Mouse (Mus musculus) neural tube, embryonic 13.5 days (tissue): ENCODE measurements around the gene Meis1. TPM values are rescaled to one million over a fixed set of nuclear protein-coding genes. Genes with fewer than 3 reads are reported as not detected.

Experiments used
- ATAC-seq: fragments of 200-750 bp; cut with Nextera tagmentation; 2 replicates; pipeline ENCODE4 v1.8.0; 2017; ENCODE audit warnings: low read depth, mild to moderate bottlenecking, moderate TSS enrichment, moderate library complexity
- H3K27ac ChIP-seq: fragments of 300-500 bp; sonication (generic); replicated peaks from 2 replicates; pipeline ENCODE4 v1.5.1; 2015; ENCODE audit warnings: moderate library complexity, mild to moderate bottlenecking, inconsistent platforms
- H3K27me3 ChIP-seq: fragments of 300-500 bp; sonication (generic); 2 replicates; pipeline ENCODE4 v1.6.1; 2015; ENCODE audit warnings: mild to moderate bottlenecking, inconsistent platforms
- H3K36me3 ChIP-seq: fragments of 300-500 bp; sonication (generic); 2 replicates; pipeline ENCODE4 v1.6.1; 2015; ENCODE audit warnings: mild to moderate bottlenecking, inconsistent platforms
- H3K4me1 ChIP-seq: fragments of 300-500 bp; sonication (generic); replicated peaks from 2 replicates; pipeline ENCODE4 v1.6.1; 2015; ENCODE audit warnings: inconsistent platforms
- H3K4me2 ChIP-seq: fragments of 300-500 bp; sonication (generic); 2 replicates; pipeline ENCODE4 v1.6.1; 2015; ENCODE audit warnings: inconsistent platforms, mild to moderate bottlenecking, moderate library complexity
- H3K4me3 ChIP-seq: fragments of 300-500 bp; sonication (generic); 2 replicates; pipeline ENCODE4 v1.5.1; 2015; ENCODE audit warnings: mild to moderate bottlenecking, inconsistent platforms
- H3K9ac ChIP-seq: fragments of 300-500 bp; sonication (generic); 2 replicates; pipeline ENCODE4 v1.6.1; 2015; ENCODE audit warnings: moderate library complexity, mild to moderate bottlenecking, inconsistent platforms
- H3K9me3 ChIP-seq: fragments of 300-500 bp; sonication (generic); 2 replicates; pipeline ENCODE4 v1.6.1; 2016; ENCODE audit warnings: inconsistent platforms
- WGBS: fragments of 180-500 bp; shearing (Covaris S2); methylation state at CpG from one replicate; pipeline ENCODE4 v1.1.7; 2015; 5-methylcytosine and 5-hydroxymethylcytosine counted together
- polyA plus RNA-seq: library from polyadenylated mRNA; unstranded; fragments of >200 nt; fragmentation: Nextera tagmentation; extraction: Ambion mirVana; gene quantifications from 2 replicates; pipeline ENCODE4 v1.2.1, GENCODE M21; 2015

Meis1 gene
- polyA plus RNA-seq, 1 experiment from 2014 or later = 159 TPM

DNA sequence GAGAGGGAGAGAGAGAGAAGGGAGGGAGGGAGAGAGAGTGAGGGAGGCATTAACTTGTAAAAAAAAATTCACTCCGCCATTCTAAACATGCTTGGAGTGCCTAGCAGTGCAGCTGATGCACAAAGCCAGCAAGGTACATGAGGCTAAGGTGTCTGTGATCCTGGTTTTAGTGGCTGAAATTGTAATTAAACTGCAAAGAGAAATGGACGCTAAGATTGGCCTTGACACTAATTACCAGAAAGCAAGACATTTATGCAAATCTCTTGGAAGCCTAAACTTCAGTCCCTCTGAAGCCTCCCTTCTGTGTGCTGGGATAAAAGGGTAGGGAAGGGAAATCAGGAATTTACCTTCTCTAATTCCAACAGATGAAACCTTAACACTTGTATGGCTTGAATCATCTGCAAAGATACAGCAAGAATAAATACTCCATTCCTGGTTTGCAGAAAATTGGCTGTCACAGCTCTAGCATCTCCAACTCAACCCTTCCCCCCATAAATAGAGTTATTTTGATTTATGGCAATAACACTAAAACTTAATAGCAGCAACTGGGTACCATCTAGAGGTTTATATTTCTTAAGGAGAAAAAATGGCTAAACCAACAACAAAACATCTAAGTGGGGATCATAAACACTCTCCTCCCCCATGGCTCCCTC, 6.2 kb downstream of the Meis1 start:
- 11% methylated on average over 2 of the region's 2 CpGs for WGBS

DNA sequence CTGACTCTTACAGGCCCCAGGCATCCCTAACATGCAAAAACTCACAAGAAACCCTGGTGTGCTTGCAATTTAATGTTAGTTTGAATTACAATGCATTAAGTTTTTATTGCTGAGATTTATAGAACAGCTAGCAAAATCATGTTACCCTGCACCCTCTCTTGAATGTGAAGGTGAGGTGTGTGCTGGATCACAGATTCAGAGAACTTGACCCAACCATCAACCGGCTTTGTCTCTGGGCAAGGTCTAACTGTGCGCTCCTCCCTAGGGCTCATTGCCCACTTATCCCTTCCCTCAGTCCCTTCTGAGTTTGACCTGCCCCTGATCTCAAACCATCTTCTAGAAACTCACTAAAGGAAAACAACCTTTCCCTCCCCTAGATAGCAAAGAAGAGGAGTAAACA, 6.8 kb downstream of the Meis1 start:
- 10% methylated on average over 2 of the region's 2 CpGs for WGBS
- Histone ChIP-seq H3K4me1 (peaks cover 86% of the 10 kb centered on the region), H3K9me3 (no peaks in the 10 kb centered on the region), H3K36me3 (peaks cover 14% of the 10 kb centered on the region; the same call in 1 of the 2 replicates), H3K4me2 (peak overlapping the region; percentile 92), H3K27me3 (no peaks in the 10 kb centered on the region), H3K9ac (peak overlapping the region; percentile 100), H3K27ac (peak overlapping the region; percentile 100), H3K4me3 (peak overlapping the region; percentile 77)
- ATAC-seq = no peak

More for the DNA sequence above, 6.2 kb downstream of the Meis1 start:
- H3K9me3 ChIP-seq = no peaks in the 10 kb centered on the region
- H3K27me3 ChIP-seq = no peaks in the 10 kb centered on the region
- peak overlapping the region; percentile 77 for H3K4me3 ChIP-seq
- peaks cover 80% of the 10 kb centered on the region for H3K4me1 ChIP-seq
- H3K4me2 ChIP-seq = peak overlapping the region; percentile 92
- peak overlapping the region; percentile 100 for H3K9ac ChIP-seq
- peak overlapping the region; percentile 100 for H3K27ac ChIP-seq
- ATAC-seq = no peak
- H3K36me3 ChIP-seq = peaks cover 11% of the 10 kb centered on the region; the same call in 1 of the 2 replicates

DNA sequence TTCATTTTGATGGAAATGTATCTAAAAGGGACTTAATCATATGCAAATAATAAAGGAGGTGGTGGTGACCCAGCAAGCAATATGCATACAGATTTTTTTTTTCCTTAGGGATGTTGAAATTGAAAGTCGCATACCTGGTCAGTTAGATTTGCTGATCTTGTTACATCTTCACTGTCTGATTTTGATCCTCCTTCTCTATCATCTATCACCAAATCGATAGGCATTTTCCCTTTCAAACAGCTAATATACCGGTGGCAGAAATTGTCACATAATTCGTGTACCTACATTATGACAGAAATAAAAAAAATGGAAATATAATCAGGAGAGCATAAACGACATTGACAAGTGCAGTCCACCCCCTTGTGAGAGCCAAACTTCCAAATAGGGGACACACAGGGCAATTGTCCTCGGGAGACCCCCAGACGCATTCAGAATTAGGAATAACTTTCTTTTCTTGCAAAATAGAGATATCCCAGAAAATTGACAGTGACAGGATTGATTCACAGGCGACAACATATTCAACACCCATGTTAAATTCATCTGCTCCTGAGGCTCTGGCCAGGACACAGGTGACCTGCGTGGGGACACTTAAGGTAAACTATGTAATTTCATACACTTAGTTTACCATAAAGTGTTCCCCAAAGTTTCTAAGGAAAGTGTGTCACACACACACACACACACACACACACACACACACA, 7.5 kb downstream of the Meis1 start:
- H3K9me3 ChIP-seq = no peaks in the 10 kb centered on the region
- no peaks in the 10 kb centered on the region for H3K27me3 ChIP-seq
- H3K36me3 ChIP-seq = peaks cover 14% of the 10 kb centered on the region; the same call in 1 of the 2 replicates
- peaks cover 88% of the 10 kb centered on the region for H3K4me1 ChIP-seq
- peak overlapping the region; percentile 100 for H3K27ac ChIP-seq
- no peak for ATAC-seq
- H3K4me3 ChIP-seq = peak overlapping the region; percentile 77
- H3K4me2 ChIP-seq = peak overlapping the region; percentile 92
- 26% methylated on average over 9 of the region's 9 CpGs for WGBS
- H3K9ac ChIP-seq = peak overlapping the region; percentile 100

DNA sequence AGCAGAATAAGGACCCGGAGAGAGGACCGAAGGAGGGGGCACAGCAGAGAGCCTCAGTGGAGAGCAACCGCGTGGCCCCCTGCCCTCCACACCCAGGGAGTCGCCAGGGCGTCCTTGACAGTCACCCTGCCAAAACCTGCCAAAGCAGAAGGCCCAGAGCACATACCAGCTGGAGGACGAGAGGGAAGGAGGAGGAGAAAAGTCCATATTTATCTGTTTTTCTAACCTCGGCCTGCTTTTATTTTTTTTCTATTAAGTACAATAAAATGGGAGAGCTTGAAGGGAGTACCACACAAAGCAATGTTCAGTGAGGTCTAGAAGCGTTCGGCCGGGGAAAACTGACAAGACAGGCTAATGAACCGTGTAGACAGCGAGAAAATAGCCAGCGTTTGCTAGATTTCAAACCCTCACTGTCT, 8.4 kb downstream of the Meis1 start:
- ATAC-seq = no peak
- H3K9ac ChIP-seq = peak overlapping the region; percentile 100
- peaks cover 88% of the 10 kb centered on the region for H3K4me1 ChIP-seq
- peak overlapping the region; percentile 92 for H3K4me2 ChIP-seq
- H3K36me3 ChIP-seq = peaks cover 14% of the 10 kb centered on the region; the same call in 1 of the 2 replicates
- H3K27me3 ChIP-seq = no peaks in the 10 kb centered on the region
- 8% methylated on average over 14 of the region's 14 CpGs for WGBS
- H3K4me3 ChIP-seq = peak overlapping the region; percentile 77
- no peaks in the 10 kb centered on the region for H3K9me3 ChIP-seq
- H3K27ac ChIP-seq = peak overlapping the region; percentile 100

DNA sequence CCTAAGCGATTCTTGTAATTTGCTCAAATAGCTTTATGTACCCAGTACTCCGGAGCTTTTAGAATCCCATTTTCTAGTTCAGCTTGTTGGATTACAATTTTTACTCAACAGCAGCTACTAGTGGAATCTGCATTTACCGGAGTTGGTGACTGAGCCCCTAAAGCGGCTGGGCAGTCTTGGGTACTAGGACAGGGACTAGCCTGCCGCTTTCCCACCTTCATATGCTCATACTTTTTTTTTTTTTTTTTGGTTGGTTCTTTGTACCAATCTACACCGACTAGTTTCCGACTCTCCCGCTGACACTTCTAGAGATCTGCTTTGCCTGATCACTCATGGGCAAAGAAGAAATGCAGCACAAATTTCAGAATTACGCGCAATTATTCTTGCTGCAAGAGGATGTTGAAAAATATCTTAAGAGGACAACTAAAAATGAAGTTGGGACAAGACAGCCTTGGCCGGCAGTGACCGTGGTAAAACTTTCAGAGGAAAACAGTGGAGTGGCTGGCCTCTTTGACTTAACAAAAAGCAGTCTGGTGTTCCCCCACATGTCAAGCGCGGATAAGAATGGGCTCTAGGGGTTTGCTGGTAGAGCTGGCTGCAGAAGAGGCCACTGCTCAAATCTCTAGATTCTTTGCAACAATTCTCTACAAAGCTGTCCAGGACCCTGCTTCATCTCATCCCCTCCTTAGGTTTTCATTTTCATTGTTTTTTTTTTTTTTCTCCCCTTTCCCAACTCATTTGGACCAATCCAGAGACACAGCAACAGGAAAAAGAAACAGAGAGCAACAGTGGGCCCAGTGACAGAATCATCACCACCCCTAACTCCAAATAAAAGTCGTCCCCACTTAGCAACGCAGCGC, 9.0 kb downstream of the Meis1 start:
- H3K9me3 ChIP-seq = no peaks in the 10 kb centered on the region
- H3K9ac ChIP-seq = peak overlapping the region; percentile 100
- ATAC-seq = no peak
- 17% methylated on average over 17 of the region's 17 CpGs for WGBS
- peak overlapping the region; percentile 92 for H3K4me2 ChIP-seq
- H3K4me3 ChIP-seq = peak overlapping the region; percentile 77
- H3K27ac ChIP-seq = peak overlapping the region; percentile 100
- peaks cover 88% of the 10 kb centered on the region for H3K4me1 ChIP-seq
- peaks cover 12% of the 10 kb centered on the region; the same call in 1 of the 2 replicates for H3K36me3 ChIP-seq
- no peaks in the 10 kb centered on the region for H3K27me3 ChIP-seq

DNA sequence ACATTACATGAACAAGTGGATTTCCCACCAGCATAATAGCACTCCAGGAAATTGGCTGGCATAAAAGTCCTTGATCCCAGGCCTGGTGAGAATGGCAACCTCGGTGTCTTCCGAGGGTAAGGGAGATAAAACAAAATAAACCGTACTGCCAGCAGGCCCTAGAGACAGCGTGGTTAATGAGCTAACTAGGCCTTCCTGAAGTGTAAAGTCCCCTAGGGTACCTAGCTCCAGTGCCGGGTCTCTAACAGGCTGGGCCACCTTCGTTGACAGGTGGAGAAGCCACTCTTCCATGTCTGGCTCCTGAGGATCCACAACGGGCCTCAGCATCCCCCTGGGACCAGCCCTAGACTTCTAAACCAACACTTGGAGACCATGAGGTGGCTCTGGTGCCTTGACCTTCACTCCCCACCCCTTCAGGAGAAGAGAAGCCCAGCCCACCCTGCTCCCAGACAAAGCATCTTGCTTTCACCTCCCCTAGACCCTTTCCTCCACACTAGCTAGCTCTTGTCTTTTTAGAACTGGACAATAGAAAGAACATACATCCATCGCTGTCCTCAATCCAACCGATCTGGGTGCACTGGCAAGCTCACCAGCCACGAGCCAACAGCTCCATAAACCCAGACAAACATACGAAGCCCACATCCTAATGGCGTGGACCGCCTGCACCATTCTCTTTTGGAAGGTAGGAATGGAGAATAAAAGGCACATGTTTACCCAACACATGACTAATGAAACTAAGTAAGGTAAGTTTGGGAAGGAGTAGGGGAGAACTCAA, 10.0 kb downstream of the Meis1 start:
- Histone ChIP-seq H3K4me3 (peak overlapping the region; percentile 77), H3K9me3 (no peaks in the 10 kb centered on the region), H3K36me3 (peaks cover 8% of the 10 kb centered on the region; the same call in 1 of the 2 replicates), H3K27me3 (no peaks in the 10 kb centered on the region), H3K4me2 (peak overlapping the region; percentile 92), H3K4me1 (peaks cover 78% of the 10 kb centered on the region), H3K9ac (peak overlapping the region; percentile 100), H3K27ac (peak overlapping the region; percentile 100)
- no peak for ATAC-seq
- WGBS = 13% methylated on average over 13 of the region's 13 CpGs

DNA sequence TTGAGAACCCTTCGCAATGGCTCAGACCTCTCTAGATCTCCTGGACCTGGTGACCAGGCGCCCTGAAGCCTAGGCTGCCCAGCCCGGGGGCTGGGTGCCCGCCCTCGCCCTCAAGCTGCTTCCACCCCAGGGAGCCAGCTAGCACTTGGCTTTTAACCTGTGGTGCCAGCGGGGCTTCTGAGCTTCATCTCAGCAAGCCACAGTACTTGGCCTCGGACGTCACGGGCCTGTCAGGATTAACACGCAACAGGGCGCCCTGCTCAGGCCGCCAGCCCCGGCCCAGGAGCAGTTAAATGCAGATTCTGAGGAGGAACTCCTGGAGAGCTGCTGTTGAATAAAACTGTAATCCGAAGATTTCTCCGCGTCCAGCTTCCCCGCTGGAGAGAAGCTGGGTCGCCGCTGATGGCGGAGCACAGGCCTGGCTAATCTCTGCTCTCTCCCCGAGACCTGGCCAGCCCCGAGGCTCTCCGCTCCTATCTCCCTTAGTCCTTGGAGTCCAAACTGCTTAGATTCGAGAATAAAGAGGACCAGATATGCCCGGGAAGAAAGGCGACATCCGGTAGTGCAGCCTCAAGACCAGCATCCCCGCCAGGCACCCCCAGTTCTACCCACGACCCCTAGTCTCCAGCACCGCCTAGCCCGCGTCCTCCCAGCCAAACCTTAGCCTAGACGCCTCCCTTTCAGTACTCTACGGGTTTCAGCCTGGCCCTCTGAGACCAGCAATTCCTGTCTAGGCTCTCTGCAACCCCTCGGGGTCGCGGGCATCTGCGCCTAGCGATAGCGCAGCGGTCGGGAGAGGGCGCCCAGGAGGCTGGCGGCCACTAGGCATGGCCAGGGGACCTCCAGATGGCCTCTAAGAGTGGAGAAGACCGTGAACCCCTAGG, 11.0 kb downstream of the Meis1 start:
- H3K4me3 ChIP-seq = peak overlapping the region; percentile 77
- no peaks in the 10 kb centered on the region for H3K9me3 ChIP-seq
- H3K27ac ChIP-seq = peak overlapping the region; percentile 100
- peak overlapping the region; percentile 100 for H3K9ac ChIP-seq
- 0 out of 2 replicates have a peak, but pooled peaks cover 5% of the 10 kb centered on the region for H3K36me3 ChIP-seq
- H3K4me1 ChIP-seq = peaks cover 75% of the 10 kb centered on the region
- H3K27me3 ChIP-seq = no peaks in the 10 kb centered on the region
- peak; percentile 58 for ATAC-seq
- WGBS = 10% methylated on average over 45 of the region's 45 CpGs
- peak overlapping the region; percentile 92 for H3K4me2 ChIP-seq

DNA sequence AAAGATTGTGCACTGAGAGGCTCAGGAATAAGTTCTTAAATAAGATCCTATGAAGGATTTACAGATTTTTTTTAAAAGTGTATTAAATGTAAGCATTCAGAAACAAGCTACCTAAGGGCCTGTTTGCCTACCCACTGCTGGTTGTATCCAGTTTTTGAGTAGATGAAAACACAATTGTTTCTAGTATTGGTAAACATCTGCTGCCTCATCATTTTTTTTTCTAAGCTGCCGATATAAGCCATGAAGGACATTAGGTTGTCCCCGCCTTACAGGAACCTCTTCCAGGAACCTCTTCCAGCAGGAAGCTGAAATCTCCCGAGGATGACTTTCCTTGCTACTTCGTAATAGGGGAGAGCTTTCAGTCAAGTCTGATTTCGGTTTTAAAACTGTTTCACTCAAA, 11.7 kb downstream of the Meis1 start:
- Histone ChIP-seq H3K4me2 (peak overlapping the region; percentile 92), H3K36me3 (0 out of 2 replicates have a peak, but pooled peaks cover 7% of the 10 kb centered on the region), H3K27me3 (no peaks in the 10 kb centered on the region), H3K27ac (peak overlapping the region; percentile 100), H3K4me1 (peaks cover 71% of the 10 kb centered on the region), H3K9ac (peak overlapping the region; percentile 100; the same call in 1 of the 2 replicates), H3K4me3 (peak overlapping the region; percentile 77), H3K9me3 (no peaks in the 10 kb centered on the region)
- 33% methylated on average over 5 of the region's 5 CpGs for WGBS
- no peak for ATAC-seq

DNA sequence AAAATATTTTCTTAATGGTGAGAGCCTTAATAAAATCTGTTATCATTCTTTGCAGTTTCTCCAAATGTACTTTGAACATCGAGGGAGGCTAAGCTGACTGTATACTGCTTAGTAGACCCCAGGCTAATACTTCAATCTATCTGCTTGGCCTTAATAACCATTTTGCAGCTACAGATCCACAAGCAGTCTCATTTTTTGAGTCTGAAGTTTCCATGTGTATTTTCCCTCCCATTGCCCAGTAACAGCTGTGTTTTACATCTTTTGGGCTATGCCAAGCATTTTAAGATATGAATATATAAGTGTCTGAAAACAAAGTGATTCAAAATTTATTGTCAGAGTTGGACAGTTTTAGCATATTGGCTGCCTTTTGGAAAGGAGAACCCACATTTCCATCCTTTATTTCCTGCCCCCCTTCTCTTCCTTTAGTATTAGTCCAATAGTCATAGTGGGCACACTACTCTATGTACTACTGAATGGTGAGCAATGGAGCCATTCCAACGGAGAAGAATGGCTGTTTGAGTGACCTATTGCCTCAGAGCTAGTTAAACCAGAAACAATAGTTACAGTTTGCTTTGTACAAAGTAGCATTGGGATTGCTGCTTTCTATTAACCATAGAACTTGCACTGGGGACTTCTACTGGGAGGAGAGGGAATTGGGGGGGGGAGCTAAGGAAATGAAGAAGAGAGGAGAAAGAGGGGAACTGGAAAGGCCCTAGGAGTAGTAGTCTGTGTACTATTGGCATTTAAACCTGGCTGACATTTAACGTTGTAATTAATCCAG, 12.7 kb downstream of the Meis1 start:
- H3K36me3 ChIP-seq = 0 out of 2 replicates have a peak, but pooled peaks cover 15% of the 10 kb centered on the region
- H3K4me1 ChIP-seq = peaks cover 66% of the 10 kb centered on the region
- no peaks in the 10 kb centered on the region for H3K9me3 ChIP-seq
- ATAC-seq = no peak
- peak overlapping the region; percentile 31; the same call in 1 of the 2 replicates for H3K9ac ChIP-seq
- H3K4me2 ChIP-seq = peak overlapping the region; percentile 92
- 0 out of 2 replicates have a peak overlapping the region, but pooled peaks have one; percentile 1 for H3K4me3 ChIP-seq
- H3K27ac ChIP-seq = 0 out of 2 replicates have a peak overlapping the region, but pooled peaks have one; percentile 13
- 39% methylated on average over 3 of the region's 3 CpGs for WGBS
- H3K27me3 ChIP-seq = no peaks in the 10 kb centered on the region
